Mouse (Mus musculus) midbrain, embryonic 14.5 days (tissue): ENCODE data around the gene Uvrag. TPM values are rescaled to one million over a fixed set of nuclear protein-coding genes. Genes with fewer than 3 reads are reported as not detected.

Source experiments
- polyA plus RNA-seq: library from polyadenylated mRNA; unstranded; fragments of >200 nt; fragmentation: Nextera tagmentation; extraction: Ambion mirVana; gene quantifications from 2 replicates; pipeline ENCODE4 v1.2.1, GENCODE M21; 2014

The Uvrag gene
- polyA plus RNA-seq, 1 experiment from 2014 or later, result 21.0 TPM

Other genes starting within 250 kb of the Uvrag start
- gene Dgat2, start 41.6 kb upstream of the Uvrag start, polyA plus RNA-seq, result 15.1 and 16.6 TPM in 2 replicates
- gene Mogat2, start 97.5 kb upstream of the Uvrag start, polyA plus RNA-seq, result 1.4 and 2.1 TPM in 2 replicates
- gene Map6, start 126.3 kb upstream of the Uvrag start, polyA plus RNA-seq, result 94.4 and 102 TPM in 2 replicates
- gene Serpinh1, start 212.1 kb upstream of the Uvrag start, polyA plus RNA-seq, result 61.6 and 89.0 TPM in 2 replicates
- gene Gdpd5, start 240.3 kb upstream of the Uvrag start, polyA plus RNA-seq, result 38.9 and 40.0 TPM in 2 replicates